Mouse (Mus musculus) CH12.LX (cell line): Measurements from ENCODE around the gene Fars2. TPM values are rescaled to one million over a fixed set of nuclear protein-coding genes. Genes with fewer than 3 reads are reported as not detected.

Experiments
- DNase-seq: peaks from one replicate; pipeline ENCODE4 v3.0.0-alpha.2; 2013; ENCODE audit errors: extremely low read depth
- H3K27ac ChIP-seq: 2 replicates; pipeline ENCODE4 v1.5.1; 2012; ENCODE audit warnings: low read depth, mild to moderate bottlenecking, control low read depth, moderate library complexity; ENCODE audit not compliant: insufficient read depth
- H3K27me3 ChIP-seq: replicated peaks from 2 replicates; pipeline ENCODE3; 2012; ENCODE audit warnings: inconsistent platforms
- H3K36me3 ChIP-seq, 2 experiments: replicated peaks in 1 of 2; 2 replicates each; pipeline versions ENCODE3 to v1.6.1; 2012; ENCODE audit warnings: inconsistent platforms in 1 of 2, low read length in 1 of 2, mild to moderate bottlenecking in 1 of 2, mixed read lengths in 1 of 2, moderate library complexity in 1 of 2; ENCODE audit not compliant: control insufficient read depth in 1 of 2, insufficient read depth in 1 of 2
- H3K4me1 ChIP-seq, 2 experiments: 2 replicates each; pipeline ENCODE4 v1.6.1; 2012; ENCODE audit warnings: inconsistent platforms in 1 of 2, moderate library complexity in 1 of 2; ENCODE audit not compliant: insufficient read depth in 2 of 2, control insufficient read depth in 1 of 2
- H3K4me2 ChIP-seq: 2 replicates; pipeline ENCODE4 v1.6.1; 2012; ENCODE audit warnings: low read depth, mild to moderate bottlenecking, control low read depth; ENCODE audit not compliant: poor library complexity, insufficient read depth, severe bottlenecking
- H3K4me3 ChIP-seq, 3 experiments: fragments of 150-350 bp in 1 of 3; sonication (generic) in 1 of 3; replicated peaks in 1 of 3; 2 replicates each; pipeline versions ENCODE3 to v1.5.1; 2011 to 2012; ENCODE audit warnings: low read depth in 2 of 3, low read length in 2 of 3, mild to moderate bottlenecking in 2 of 3, moderate library complexity in 2 of 3, control low read depth in 1 of 3, improper control_type of control experiment in 1 of 3, inconsistent platforms in 1 of 3, mixed read lengths in 1 of 3; ENCODE audit not compliant: poor library complexity in 1 of 3
- H3K79me2 ChIP-seq: replicated peaks from 2 replicates; pipeline ENCODE4 v1.6.1; 2012; ENCODE audit warnings: mild to moderate bottlenecking, moderate library complexity; ENCODE audit not compliant: control insufficient read depth, poor library complexity, insufficient read depth, severe bottlenecking; ENCODE audit errors: extremely low read depth
- H3K9ac ChIP-seq: 2 replicates; pipeline ENCODE4 v1.6.1; 2012; ENCODE audit warnings: low read depth, mild to moderate bottlenecking, control low read depth, moderate library complexity; ENCODE audit not compliant: insufficient read depth
- H3K9me3 ChIP-seq: replicated peaks from 2 replicates; pipeline ENCODE3; 2012; ENCODE audit warnings: low read length, inconsistent platforms, mixed read lengths
- BHLHE40 ChIP-seq: IDR thresholded peaks from 2 replicates; pipeline ENCODE4 v1.6.1; 2011; ENCODE audit warnings: mild to moderate bottlenecking, low read depth, low read length, improper control_type of control experiment
- CHD1 ChIP-seq: IDR thresholded peaks from 2 replicates; pipeline ENCODE4 v1.6.1; 2012; ENCODE audit warnings: low read depth, low read length, improper control_type of control experiment, inconsistent platforms
- CHD2 ChIP-seq: IDR thresholded peaks from 2 replicates; pipeline ENCODE4 v1.6.1; 2011; ENCODE audit warnings: low read length, improper control_type of control experiment
- CTCF ChIP-seq, 2 experiments: IDR thresholded peaks in 1 of 2; conservative IDR thresholded peaks in 1 of 2; 2 replicates each; pipeline ENCODE4 v1.5.1; 2011 to 2012; ENCODE audit warnings: low read depth in 2 of 2, low read length in 2 of 2, improper control_type of control experiment in 1 of 2, inconsistent platforms in 1 of 2, mild to moderate bottlenecking in 1 of 2, moderate library complexity in 1 of 2
- E2F4 ChIP-seq: IDR thresholded peaks from 2 replicates; pipeline ENCODE4 v1.6.1; 2011; ENCODE audit warnings: low read depth, low read length, improper control_type of control experiment; ENCODE audit not compliant: insufficient replicate concordance
- ELF1 ChIP-seq: IDR thresholded peaks from 2 replicates; pipeline ENCODE4 v1.6.1; 2014; ENCODE audit warnings: low read depth, mild to moderate bottlenecking, inconsistent platforms, low read length, improper control_type of control experiment
- HCFC1 ChIP-seq: IDR thresholded peaks from 2 replicates; pipeline ENCODE4 v1.6.1; 2012; ENCODE audit warnings: low read depth, mild to moderate bottlenecking, inconsistent platforms, low read length, improper control_type of control experiment
- KAT2A ChIP-seq: IDR thresholded peaks from 2 replicates; pipeline ENCODE4 v1.6.1; 2012; ENCODE audit warnings: low read length, improper control_type of control experiment, inconsistent platforms; ENCODE audit not compliant: insufficient replicate concordance
- MAFK ChIP-seq: IDR thresholded peaks from 2 replicates; pipeline ENCODE4 v1.6.1; 2011; ENCODE audit warnings: low read length, improper control_type of control experiment; ENCODE audit not compliant: insufficient replicate concordance
- MAX ChIP-seq: IDR thresholded peaks from 2 replicates; pipeline ENCODE4 v1.6.1; 2011; ENCODE audit warnings: low read length, improper control_type of control experiment
- MYC ChIP-seq: IDR thresholded peaks from 2 replicates; pipeline ENCODE4 v1.6.1; 2011; ENCODE audit warnings: low read depth, mild to moderate bottlenecking, improper control_type of control experiment, low read length
- NRF1 ChIP-seq: IDR thresholded peaks from 2 replicates; pipeline ENCODE4 v1.6.1; 2014; ENCODE audit warnings: low read depth, mild to moderate bottlenecking, inconsistent platforms, low read length, improper control_type of control experiment, moderate library complexity
- POLR2A ChIP-seq: IDR thresholded peaks from 2 replicates; pipeline ENCODE4 v1.6.1; 2011; ENCODE audit warnings: low read depth, mild to moderate bottlenecking, improper control_type of control experiment, low read length
- POLR2AphosphoS2 ChIP-seq: IDR thresholded peaks from 2 replicates; pipeline ENCODE4 v1.6.1; 2011; ENCODE audit warnings: low read depth, low read length, improper control_type of control experiment
- RCOR1 ChIP-seq: conservative IDR thresholded peaks from 2 replicates; pipeline ENCODE4 v1.6.1; 2012; ENCODE audit warnings: low read depth, mild to moderate bottlenecking, inconsistent platforms, low read length, improper control_type of control experiment
- TCF12 ChIP-seq: IDR thresholded peaks from 2 replicates; pipeline ENCODE4 v1.6.1; 2014; ENCODE audit warnings: low read depth, mild to moderate bottlenecking, inconsistent platforms, low read length, improper control_type of control experiment
- UBTF ChIP-seq: IDR thresholded peaks from 2 replicates; pipeline ENCODE4 v1.6.1; 2012; ENCODE audit warnings: low read depth, mild to moderate bottlenecking, inconsistent platforms, low read length, improper control_type of control experiment, moderate library complexity
- ZKSCAN1 ChIP-seq: IDR thresholded peaks from 2 replicates; pipeline ENCODE4 v1.6.1; 2012; ENCODE audit warnings: low read depth, inconsistent platforms, low read length, improper control_type of control experiment, borderline replicate concordance
- ZMIZ1 ChIP-seq: IDR thresholded peaks from 2 replicates; pipeline ENCODE4 v1.6.1; 2012; ENCODE audit warnings: low read depth, mild to moderate bottlenecking, inconsistent platforms, low read length, improper control_type of control experiment
- dilution Hi-C: fragments of 300-500 bp; cut with MboI; formaldehyde crosslinking; loops from 2 replicates; pipeline ENCODE4 v1.14.3; 2020; ENCODE audit warnings: low sequenced_read_pairs; ENCODE audit not compliant: extremely low pct_unique_long_range_greater_than_20kb, extremely low pct_ligation_motif_present
- in situ Hi-C: fragments of 300-500 bp; cut with MboI; formaldehyde crosslinking; loops from 3 replicates; pipeline ENCODE4 v1.14.3; 2019; ENCODE audit warnings: low sequenced_read_pairs, low pct_ligation_motif_present, low pct_unique_long_range_greater_than_20kb, mixed read lengths
- polyA plus RNA-seq: library from polyadenylated mRNA; unstranded; fragments of >175 nt; gene quantifications from 2 replicates; pipeline ENCODE4 v1.2.1, GENCODE M21; 2012; ENCODE audit warnings: low read depth; ENCODE audit not compliant: insufficient read length
- total RNA-seq, 2 experiments: library from RNA; depleted of rRNA; stranded (reverse); fragments of 300-350 nt in 1 of 2; fragments of >200 nt in 1 of 2; gene quantifications; 2 replicates each; pipeline ENCODE4 v1.2.3; 2012 to 2014

Gene Fars2
- total and polyA plus RNA-seq, 3 experiments: 30.2 to 47.7 (median 46.4) TPM

DNA sequence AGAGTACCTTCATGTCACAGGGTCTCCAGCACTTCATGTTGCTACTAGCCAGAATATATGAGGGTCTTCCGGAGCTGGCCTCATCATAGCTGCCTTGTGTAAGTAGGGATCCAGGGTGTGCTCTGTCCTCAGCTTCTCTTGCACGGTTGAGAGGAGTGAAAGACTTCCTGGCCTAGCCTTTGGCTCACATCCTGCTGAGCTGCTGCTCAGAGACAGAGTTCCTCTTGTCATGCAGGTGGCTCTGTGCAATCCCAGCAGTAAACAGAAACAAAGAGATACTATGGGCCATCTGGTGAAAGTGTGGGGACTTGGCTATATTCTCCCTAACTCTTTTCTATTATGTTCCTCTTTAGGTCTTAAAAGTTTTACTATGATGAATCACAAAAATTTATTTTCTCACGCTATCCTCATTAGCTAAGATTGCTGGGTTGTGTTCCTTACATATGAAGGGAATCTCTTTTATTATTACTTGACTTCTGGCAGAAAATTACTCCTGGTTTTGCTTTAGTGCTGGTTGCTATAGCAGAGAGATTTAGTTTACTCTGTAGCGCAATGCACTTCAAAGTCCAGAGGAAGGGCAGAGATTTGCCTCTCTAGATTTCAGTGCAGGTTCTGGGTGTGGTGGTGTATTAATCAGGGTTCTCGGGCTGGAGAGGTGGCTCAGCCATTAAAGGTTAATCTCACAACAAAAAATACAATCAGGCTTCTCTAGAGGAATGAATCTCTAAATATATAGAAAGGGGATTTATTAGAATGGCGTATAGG is 32.1 kb downstream of the Fars2 start:
- in situ Hi-C loops: no loop called here
- H3K4me2 ChIP-seq: no peak overlapping the region

DNA sequence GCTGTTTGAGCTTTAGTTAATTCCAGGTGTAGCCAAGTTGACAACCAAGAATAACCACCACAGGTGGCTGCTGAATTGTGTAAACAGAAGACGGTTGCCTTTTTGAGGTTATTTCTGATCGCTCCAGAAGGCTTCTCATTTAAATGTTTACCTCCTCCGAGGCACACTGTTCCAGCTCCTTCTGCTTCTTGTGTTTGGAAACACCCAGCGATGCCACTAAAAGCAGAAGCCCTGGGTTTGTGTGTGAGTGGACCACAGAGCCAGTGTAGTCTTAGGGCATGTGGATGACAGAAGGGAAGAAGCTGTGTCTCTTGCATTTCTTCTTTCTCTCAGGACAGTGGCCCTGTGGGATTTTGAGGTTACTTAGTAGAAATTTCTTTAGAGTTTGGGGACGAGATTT is 33.1 kb downstream of the Fars2 start:
- TF ChIP-seq NRF1 (no peak), ZKSCAN1 (no peak), MAX (no peak), UBTF (no peak), CHD1 (no peak), TCF12 (no peak)
- DNase-seq: no peak
- dilution Hi-C loops: no loop called here

More for the DNA sequence above, 32.1 kb downstream of the Fars2 start:
- H3K27ac ChIP-seq: no peak overlapping the region
- no peak for TF ChIP-seq TCF12
- TF ChIP-seq ELF1: no peak
- TF ChIP-seq MAX: no peak
- TF ChIP-seq ZMIZ1: no peak
- no peak for TF ChIP-seq POLR2A
- no peak for TF ChIP-seq KAT2A
- no peak for TF ChIP-seq POLR2AphosphoS2
- TF ChIP-seq MYC: no peak
- TF ChIP-seq E2F4: no peak
- TF ChIP-seq CHD2: no peak
- no peak for TF ChIP-seq HCFC1
- no peak for TF ChIP-seq MAFK
- no peak for TF ChIP-seq CTCF (conservative IDR thresholded peaks at IDR 0.05 in 1 of 2, IDR thresholded peaks at IDR 0.05 in 1 of 2; ENCODE audit: low read depth in 2 of 2, low read length in 2 of 2)
- TF ChIP-seq RCOR1: no peak
- TF ChIP-seq NRF1: no peak
- no peak for TF ChIP-seq BHLHE40
- TF ChIP-seq, all 38 proteins: peak for 0
- peaks cover 0 to 53% of the 10 kb centered on the region in 2 experiments; a peak in 2 of 4 replicates for H3K4me1 ChIP-seq
- H3K4me3 ChIP-seq: no peak overlapping the region
- no peak overlapping the region for H3K9ac ChIP-seq
- no peaks in the 10 kb centered on the region for H3K9me3 ChIP-seq
- 0 out of 2 replicates have a peak, but pooled peaks cover 6% of the 10 kb centered on the region for H3K79me2 ChIP-seq
- no peaks in the 10 kb centered on the region for H3K27me3 ChIP-seq
- DNase-seq: no peak
- peaks cover 3 to 23% of the 10 kb centered on the region in 2 experiments for H3K36me3 ChIP-seq
- dilution Hi-C loops: no loop called here

More for the DNA sequence above, 33.1 kb downstream of the Fars2 start:
- H3K9ac ChIP-seq: no peak overlapping the region
- H3K9me3 ChIP-seq: no peaks in the 10 kb centered on the region
- no peak overlapping the region for H3K4me3 ChIP-seq
- H3K36me3 ChIP-seq: peaks cover 3 to 28% of the 10 kb centered on the region in 2 experiments
- H3K27ac ChIP-seq: no peak overlapping the region
- peaks cover 0 to 49% of the 10 kb centered on the region in 2 experiments; a peak in 2 of 4 replicates for H3K4me1 ChIP-seq
- no peak overlapping the region for H3K4me2 ChIP-seq
- in situ Hi-C loops: no loop called here
- no peaks in the 10 kb centered on the region for H3K27me3 ChIP-seq
- H3K79me2 ChIP-seq: 0 out of 2 replicates have a peak, but pooled peaks cover 6% of the 10 kb centered on the region
